In the genomic region with DNA sequence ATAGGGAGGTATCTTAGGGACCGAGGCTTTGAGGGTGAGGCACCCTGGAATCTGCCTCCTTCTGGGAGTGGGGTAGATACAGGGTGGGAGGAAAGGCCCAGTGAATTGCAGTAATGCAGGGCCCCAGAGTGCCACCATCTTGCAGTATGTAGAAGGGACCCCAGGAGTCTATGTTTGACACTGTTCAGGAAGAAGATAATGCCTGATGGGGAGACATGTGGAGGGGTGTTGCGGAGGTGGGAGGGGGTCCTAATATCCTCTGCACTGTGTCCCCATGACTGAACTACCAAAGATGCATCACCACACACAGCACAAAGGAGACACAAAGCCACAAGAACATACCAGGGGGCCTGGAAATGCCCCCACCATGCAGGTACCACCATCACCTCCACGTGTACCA, we compare ENCODE assay signal across 8 mouse cellular contexts. TPM values are rescaled to one million over a fixed set of nuclear protein-coding genes. Genes with fewer than 3 reads are reported as not detected.
A peak's percentile ranks its signal among the peaks of the same experiment; 100 is the strongest.
DNase-seq lines count a peak whose midpoint lies in the region; ATAC-seq and TF ChIP-seq lines count a peak whose summit lies in the region.

No protein-coding gene starts in this region.

- WGBS in lung, postnatal 0 days, result 53% methylated on average over 3 of the region's 3 CpGs
- 54% methylated on average over 3 of the region's 3 CpGs for WGBS in liver, embryonic 15.5 days (ENCODE audit: insufficient replicate concordance)

- no peaks in the 10 kb centered on the region for H3K36me3 ChIP-seq in lung, postnatal 0 days (ENCODE audit: insufficient read depth, low read length)
- no peaks in the 10 kb centered on the region for H3K36me3 ChIP-seq in liver, embryonic 15.5 days (replicated peaks)

- H3K27me3 ChIP-seq in lung, postnatal 0 days (replicated peaks; ENCODE audit: insufficient read depth, low read length), result peaks cover 53% of the 10 kb centered on the region
- H3K27me3 ChIP-seq in liver, embryonic 15.5 days, result peaks cover 84% of the 10 kb centered on the region

- H3K4me3 ChIP-seq in lung, postnatal 0 days (ENCODE audit: low read depth, low read length), result peak overlapping the region; percentile 10; the same call in 1 of the 2 replicates
- peak overlapping the region; percentile 36; the same call in 1 of the 2 replicates for H3K4me3 ChIP-seq in liver, embryonic 15.5 days (replicated peaks)

- no peaks in the 10 kb centered on the region for H3K4me1 ChIP-seq in lung, postnatal 0 days (ENCODE audit: insufficient read depth, low read depth, low read length)
- H3K4me1 ChIP-seq in liver, embryonic 15.5 days (replicated peaks), result peaks cover 13% of the 10 kb centered on the region

- no peak for TF ChIP-seq EP300 in lung, postnatal 0 days (IDR thresholded peaks at IDR 0.05)

- TF ChIP-seq CTCF in lung, postnatal 0 days (IDR thresholded peaks at IDR 0.05), result no peak

- no peaks in the 10 kb centered on the region for H3K9me3 ChIP-seq in lung, postnatal 0 days (ENCODE audit: low read length)
- no peaks in the 10 kb centered on the region for H3K9me3 ChIP-seq in liver, embryonic 15.5 days (replicated peaks)

- no peak for ATAC-seq in lung, postnatal 0 days
- no peak for ATAC-seq in liver, embryonic 15.5 days (ENCODE audit: insufficient read depth)
- no peak for ATAC-seq in activated CD4-positive, CD25-positive, alpha-beta regulatory T cell, adult 4 months

- no peak overlapping the region for H3K27ac ChIP-seq in lung, postnatal 0 days (ENCODE audit: low read length)
- 0 out of 2 replicates have a peak overlapping the region, but pooled peaks have one; percentile 20 for H3K27ac ChIP-seq in liver, embryonic 15.5 days (replicated peaks)

- H3K4me2 ChIP-seq in lung, postnatal 0 days (replicated peaks; ENCODE audit: low read depth, low read length), result peak overlapping the region; percentile 32; the same call in 1 of the 2 replicates
- peak overlapping the region; percentile 51 for H3K4me2 ChIP-seq in liver, embryonic 15.5 days

- H3K9ac ChIP-seq in lung, postnatal 0 days (replicated peaks; ENCODE audit: low read depth), result no peak overlapping the region
- H3K9ac ChIP-seq in liver, embryonic 15.5 days, result no peak overlapping the region

- DNase-seq in cerebellum, adult 11 months, result peak; percentile 46
- DNase-seq in cerebellum, postnatal 36 days, result no peak
- DNase-seq in lung, postnatal 0 days (ENCODE audit: low spot score), result no peak
- DNase-seq in lung, adult 18-20 months, result no peak
- DNase-seq in Muller cell, postnatal 12 days (ENCODE audit: inconsistent ontology term), result no peak
- DNase-seq in B cell, adult 2 months, result no peak

RNA-seq across cellular contexts. Expression of a gene that starts 0.4 kb away (rescaled TPM):
- 0.57 and 0.73 TPM in 2 replicates for polyA plus RNA-seq in lung, postnatal 0 days (2015; fragmentation: Nextera tagmentation; extraction: Ambion mirVana)
- polyA plus RNA-seq in liver, embryonic 15.5 days (2015; fragmentation: Nextera tagmentation; extraction: Ambion mirVana), result 1.3 and 1.5 TPM in 2 replicates
- polyA plus RNA-seq in activated CD4-positive, CD25-positive, alpha-beta regulatory T cell, adult 4 months (2017; shearing (Covaris generic)), result under 1 TPM; 0.65 to 0.92 TPM

RNA-seq across cellular contexts. Expression of a gene that starts 33.6 kb away (rescaled TPM):
- 488 and 561 TPM in 2 replicates for polyA plus RNA-seq in lung, postnatal 0 days (2015; fragmentation: Nextera tagmentation; extraction: Ambion mirVana)
- polyA plus RNA-seq in liver, embryonic 15.5 days (2015; fragmentation: Nextera tagmentation; extraction: Ambion mirVana), result 59.4 and 69.5 TPM in 2 replicates
- polyA plus RNA-seq in activated CD4-positive, CD25-positive, alpha-beta regulatory T cell, adult 4 months (2017; shearing (Covaris generic)), result 100 to 1,000 TPM; 190 to 202 TPM
